Mouse (Mus musculus): ENCODE results near the gene Zmiz1. TPM values are rescaled to one million over a fixed set of nuclear protein-coding genes. Genes with fewer than 3 reads are reported as not detected.

Zmiz1 gene
- polyA plus RNA-seq, 1 experiment from 2014 or later: 18.0 TPM

DNA sequence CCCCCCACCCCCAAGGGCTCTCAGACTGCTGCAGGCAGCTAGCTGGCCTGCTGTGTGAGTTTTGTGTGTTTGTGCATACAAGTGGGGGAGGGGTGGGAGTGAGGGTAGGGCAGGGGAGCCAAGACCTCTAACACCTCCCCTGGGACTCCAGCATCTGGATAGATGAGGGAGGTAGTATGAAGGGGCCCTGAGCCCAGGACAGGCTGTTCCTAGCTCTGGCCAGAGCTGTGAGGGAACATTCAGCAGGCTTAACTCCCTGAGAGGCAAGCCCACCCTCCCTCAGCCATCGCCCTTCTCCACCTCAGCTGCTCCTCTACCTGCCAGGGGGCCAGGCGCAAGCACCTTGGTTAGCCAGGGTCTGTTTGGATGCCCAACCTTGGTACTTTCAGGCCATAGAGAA, 249.9 kb downstream of the Zmiz1 start:
- DNase-seq (ENCODE audit: low spot score) (peak; percentile 51), ATAC-seq (peak; percentile 47)
- peak overlapping the region; percentile 75 for H3K27ac ChIP-seq (ENCODE audit: low read length)
- H3K4me1 ChIP-seq (ENCODE audit: insufficient read depth, low read depth, low read length): peaks cover 11% of the 10 kb centered on the region; the same call in 1 of the 2 replicates
- no peaks in the 10 kb centered on the region for H3K36me3 ChIP-seq (ENCODE audit: insufficient read depth, low read length)
- H3K4me2 ChIP-seq (replicated peaks; ENCODE audit: low read depth, low read length): no peak overlapping the region
- no peak overlapping the region for H3K9ac ChIP-seq (replicated peaks; ENCODE audit: low read depth)
- no peak overlapping the region for H3K4me3 ChIP-seq (ENCODE audit: low read depth, low read length)
- WGBS: 80% methylated on average over 2 of the region's 2 CpGs
- H3K9me3 ChIP-seq (ENCODE audit: low read length): no peaks in the 10 kb centered on the region
- TF ChIP-seq EP300 (IDR thresholded peaks at IDR 0.05) (peak; percentile 30; the same call in 1 of the 2 replicates), CTCF (IDR thresholded peaks at IDR 0.05) (no peak)
- no peaks in the 10 kb centered on the region for H3K27me3 ChIP-seq (replicated peaks; ENCODE audit: insufficient read depth, low read length)

DNA sequence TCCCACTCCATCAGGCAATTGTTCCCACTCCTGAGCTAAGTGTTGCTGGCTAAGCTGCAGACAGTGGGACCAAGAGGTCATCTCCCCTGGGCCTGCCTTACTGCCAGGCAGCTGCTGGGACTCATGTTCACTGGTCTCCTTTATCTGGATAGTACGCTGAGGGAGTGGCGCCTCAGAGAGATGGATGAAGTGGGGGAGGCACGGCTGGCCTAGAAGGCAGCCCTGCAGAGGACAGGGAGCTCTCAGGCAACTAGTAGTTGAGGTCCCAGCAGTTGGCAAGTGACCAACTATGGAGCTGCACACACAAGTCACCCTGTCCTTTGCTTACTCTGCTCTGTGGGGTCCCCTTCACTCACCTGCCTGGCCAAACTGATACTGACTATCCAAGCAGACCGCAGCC, 251.1 kb downstream of the Zmiz1 start:
- Histone ChIP-seq H3K4me1 (ENCODE audit: insufficient read depth, low read depth, low read length) (peaks cover 11% of the 10 kb centered on the region; the same call in 1 of the 2 replicates), H3K9me3 (ENCODE audit: low read length) (no peaks in the 10 kb centered on the region), H3K27me3 (replicated peaks; ENCODE audit: insufficient read depth, low read length) (no peaks in the 10 kb centered on the region), H3K9ac (replicated peaks; ENCODE audit: low read depth) (no peak overlapping the region), H3K36me3 (ENCODE audit: insufficient read depth, low read length) (0 out of 2 replicates have a peak, but pooled peaks cover 3% of the 10 kb centered on the region), H3K27ac (ENCODE audit: low read length) (peak overlapping the region; percentile 75; the same call in 1 of the 2 replicates), H3K4me2 (replicated peaks; ENCODE audit: low read depth, low read length) (no peak overlapping the region), H3K4me3 (ENCODE audit: low read depth, low read length) (no peak overlapping the region)
- WGBS: 20% methylated on average over 4 of the region's 4 CpGs
- no peak for TF ChIP-seq CTCF (IDR thresholded peaks at IDR 0.05)
- no peak for TF ChIP-seq EP300 (IDR thresholded peaks at IDR 0.05)
- DNase-seq (ENCODE audit: low spot score) (peak; percentile 71), ATAC-seq (peak; percentile 36)

DNA sequence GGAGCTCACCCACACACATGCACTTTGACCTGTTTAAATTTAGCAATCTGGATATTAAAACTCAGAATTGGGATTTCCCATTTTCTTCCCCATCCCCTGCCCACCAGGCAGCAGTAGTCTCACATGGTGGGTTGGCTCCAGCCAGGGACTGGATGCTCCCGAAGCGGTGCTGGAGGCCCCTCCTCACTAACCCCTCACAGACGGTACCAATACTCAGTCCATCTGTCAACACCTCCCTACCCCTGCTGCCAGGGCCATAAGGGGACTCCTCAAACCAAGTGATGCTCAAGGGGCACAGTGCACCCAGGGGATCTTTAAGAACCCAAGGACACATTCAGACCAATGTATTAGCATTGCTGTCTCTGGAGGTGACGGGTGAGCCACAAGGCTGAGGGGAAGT, 251.7 kb downstream of the Zmiz1 start:
- WGBS: 63% methylated on average over 4 of the region's 4 CpGs
- DNase-seq (ENCODE audit: low spot score): no peak

DNA sequence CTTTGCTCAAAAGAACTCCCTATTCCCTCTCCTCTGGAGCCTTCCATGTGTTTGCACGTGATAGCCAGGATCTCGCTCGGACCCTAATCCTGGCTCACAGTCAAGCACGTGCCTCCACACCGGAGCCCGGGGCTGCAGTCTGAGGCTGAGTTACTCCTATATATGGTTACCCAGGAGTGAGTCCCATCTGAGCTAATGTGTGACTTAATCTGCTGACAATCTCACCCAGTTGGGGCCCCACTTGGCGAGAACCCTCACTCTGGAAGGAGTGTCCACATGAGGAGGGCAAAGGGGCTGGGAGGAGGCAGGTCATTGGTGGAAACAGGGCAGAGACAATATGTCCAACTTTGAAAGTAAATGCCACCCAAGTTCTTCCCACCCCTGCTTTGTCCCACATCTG, 252.2 kb downstream of the Zmiz1 start:
- Histone ChIP-seq H3K36me3 (ENCODE audit: insufficient read depth, low read length) (0 out of 2 replicates have a peak, but pooled peaks cover 3% of the 10 kb centered on the region), H3K4me1 (ENCODE audit: insufficient read depth, low read depth, low read length) (peaks cover 11% of the 10 kb centered on the region; the same call in 1 of the 2 replicates), H3K4me2 (replicated peaks; ENCODE audit: low read depth, low read length) (no peak overlapping the region), H3K4me3 (ENCODE audit: low read depth, low read length) (no peak overlapping the region), H3K27ac (ENCODE audit: low read length) (no peak overlapping the region), H3K9ac (replicated peaks; ENCODE audit: low read depth) (no peak overlapping the region), H3K9me3 (ENCODE audit: low read length) (no peaks in the 10 kb centered on the region), H3K27me3 (replicated peaks; ENCODE audit: insufficient read depth, low read length) (no peaks in the 10 kb centered on the region)
- ATAC-seq (peak; percentile 18), DNase-seq (ENCODE audit: low spot score) (no peak)
- no peak for TF ChIP-seq CTCF (IDR thresholded peaks at IDR 0.05)
- no peak for TF ChIP-seq EP300 (IDR thresholded peaks at IDR 0.05)
- 25% methylated on average over 7 of the region's 7 CpGs for WGBS

More for the DNA sequence above, 251.7 kb downstream of the Zmiz1 start:
- H3K27me3 ChIP-seq (replicated peaks; ENCODE audit: insufficient read depth, low read length): no peaks in the 10 kb centered on the region
- no peak for TF ChIP-seq EP300 (IDR thresholded peaks at IDR 0.05)
- peak; percentile 23; the same call in 1 of the 2 replicates for TF ChIP-seq CTCF (IDR thresholded peaks at IDR 0.05)
- H3K9ac ChIP-seq (replicated peaks; ENCODE audit: low read depth): no peak overlapping the region
- no peak overlapping the region for H3K27ac ChIP-seq (ENCODE audit: low read length)
- H3K9me3 ChIP-seq (ENCODE audit: low read length): no peaks in the 10 kb centered on the region
- 0 out of 2 replicates have a peak, but pooled peaks cover 3% of the 10 kb centered on the region for H3K36me3 ChIP-seq (ENCODE audit: insufficient read depth, low read length)
- no peak overlapping the region for H3K4me3 ChIP-seq (ENCODE audit: low read depth, low read length)
- no peak for ATAC-seq
- peaks cover 11% of the 10 kb centered on the region; the same call in 1 of the 2 replicates for H3K4me1 ChIP-seq (ENCODE audit: insufficient read depth, low read depth, low read length)
- no peak overlapping the region for H3K4me2 ChIP-seq (replicated peaks; ENCODE audit: low read depth, low read length)

DNA sequence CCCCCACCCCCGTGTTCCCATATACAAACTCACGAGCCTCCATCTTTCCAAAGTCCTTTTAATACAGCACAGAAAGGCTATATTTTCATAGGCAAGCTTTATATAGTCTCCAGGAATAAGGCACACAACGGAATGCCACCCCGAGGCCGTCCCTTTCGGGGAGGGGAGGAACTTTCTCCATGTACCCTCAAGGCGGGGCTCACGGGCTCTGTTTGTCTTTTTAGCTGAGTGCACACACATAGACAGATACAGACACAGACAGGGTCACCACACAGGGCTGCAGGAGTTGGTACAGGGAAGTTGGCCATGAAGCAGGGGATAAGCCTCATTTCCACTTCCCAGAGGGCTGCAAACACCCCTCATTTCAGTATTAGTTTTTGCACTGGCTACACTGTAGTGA, 252.6 kb downstream of the Zmiz1 start:
- no peak overlapping the region for H3K4me3 ChIP-seq (ENCODE audit: low read depth, low read length)
- DNase-seq (ENCODE audit: low spot score) (no peak), ATAC-seq (no peak)
- TF ChIP-seq CTCF (IDR thresholded peaks at IDR 0.05) (no peak), EP300 (IDR thresholded peaks at IDR 0.05) (no peak)
- peaks cover 11% of the 10 kb centered on the region; the same call in 1 of the 2 replicates for H3K4me1 ChIP-seq (ENCODE audit: insufficient read depth, low read depth, low read length)
- H3K36me3 ChIP-seq (ENCODE audit: insufficient read depth, low read length): 0 out of 2 replicates have a peak, but pooled peaks cover 3% of the 10 kb centered on the region
- H3K4me2 ChIP-seq (replicated peaks; ENCODE audit: low read depth, low read length): no peak overlapping the region
- H3K27me3 ChIP-seq (replicated peaks; ENCODE audit: insufficient read depth, low read length): no peaks in the 10 kb centered on the region
- peak overlapping the region; percentile 20; the same call in 1 of the 2 replicates for H3K27ac ChIP-seq (ENCODE audit: low read length)
- no peaks in the 10 kb centered on the region for H3K9me3 ChIP-seq (ENCODE audit: low read length)
- 36% methylated on average over 8 of the region's 8 CpGs for WGBS
- no peak overlapping the region for H3K9ac ChIP-seq (replicated peaks; ENCODE audit: low read depth)

DNA sequence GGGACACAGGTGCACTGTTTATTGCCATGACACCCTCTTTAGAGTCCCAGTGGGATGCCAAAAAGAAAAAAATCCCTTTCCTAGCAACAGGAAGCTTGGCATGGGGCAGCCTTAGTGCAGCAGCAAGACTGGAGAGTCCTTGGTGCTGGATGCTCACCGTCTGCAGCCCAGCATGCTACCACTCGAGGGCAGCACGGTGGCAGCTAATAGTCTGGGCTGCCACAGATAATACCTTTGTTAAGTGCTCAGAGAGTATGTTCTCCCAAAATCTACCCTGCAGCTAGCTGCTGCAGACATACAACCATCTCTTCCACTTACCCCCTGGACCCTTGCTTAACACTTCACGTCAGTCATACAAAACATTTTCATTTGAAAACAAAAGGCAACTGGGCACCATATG, 254.5 kb downstream of the Zmiz1 start:
- TF ChIP-seq CTCF (IDR thresholded peaks at IDR 0.05) (peak; percentile 61), EP300 (IDR thresholded peaks at IDR 0.05) (no peak)
- H3K4me3 ChIP-seq (ENCODE audit: low read depth, low read length): no peak overlapping the region
- no peaks in the 10 kb centered on the region for H3K27me3 ChIP-seq (replicated peaks; ENCODE audit: insufficient read depth, low read length)
- H3K27ac ChIP-seq (ENCODE audit: low read length): no peak overlapping the region
- H3K4me1 ChIP-seq (ENCODE audit: insufficient read depth, low read depth, low read length): peaks cover 16% of the 10 kb centered on the region; the same call in 1 of the 2 replicates
- H3K9me3 ChIP-seq (ENCODE audit: low read length): no peaks in the 10 kb centered on the region
- no peak overlapping the region for H3K4me2 ChIP-seq (replicated peaks; ENCODE audit: low read depth, low read length)
- no peak for DNase-seq (ENCODE audit: low spot score)
- 24% methylated on average over 4 of the region's 4 CpGs for WGBS
- 0 out of 2 replicates have a peak, but pooled peaks cover 3% of the 10 kb centered on the region for H3K36me3 ChIP-seq (ENCODE audit: insufficient read depth, low read length)
- no peak for ATAC-seq
- H3K9ac ChIP-seq (replicated peaks; ENCODE audit: low read depth): no peak overlapping the region

Small RNAs within 50 kb of the gene (microRNA-seq; reads per million reads assigned to microRNA genes)
- 1.7 reads per million for gene Mir3075

Other genes with a start within 250 kb of the Zmiz1 start
- gene Ppif, start 235.0 kb downstream of the Zmiz1 start, polyA plus RNA-seq (2015; fragmentation: Nextera tagmentation; extraction: Ambion mirVana): 11.2 and 13.8 TPM in 2 replicates